Mouse (Mus musculus): ENCODE data around the gene Msi2. TPM values are rescaled to one million over a fixed set of nuclear protein-coding genes. Genes with fewer than 3 reads are reported as not detected.

Gene Msi2
- polyA plus RNA-seq, 1 experiment = 14.4 TPM

DNA sequence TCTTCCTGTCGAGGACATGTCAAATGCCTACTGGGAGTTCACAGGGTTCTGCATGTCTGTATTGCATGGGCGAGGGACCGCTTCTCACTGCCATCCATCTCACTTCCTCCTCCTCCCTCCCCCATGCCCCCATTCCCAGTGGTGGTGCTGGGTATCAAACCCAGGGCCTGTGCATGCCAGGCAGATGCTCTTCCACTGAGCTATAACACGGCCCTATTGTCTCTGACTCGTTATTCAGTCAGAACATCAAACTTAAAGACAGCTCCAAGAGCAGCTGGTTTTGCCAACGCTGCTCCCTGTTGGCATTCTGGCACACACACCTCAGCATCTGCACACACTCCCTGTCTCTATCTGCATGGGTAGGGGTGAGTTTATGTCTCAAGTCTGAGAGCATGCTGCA lies 317.0 kb downstream of the Msi2 start:
- Histone ChIP-seq H3K4me1 (peaks cover 27% of the 10 kb centered on the region), H3K36me3 (replicated peaks; ENCODE audit: low read length) (peaks cover 20% of the 10 kb centered on the region), H3K9me3 (no peaks in the 10 kb centered on the region), H3K27me3 (replicated peaks) (peaks cover 3% of the 10 kb centered on the region), H3K4me3 (replicated peaks) (no peak overlapping the region)
- TF ChIP-seq FLI1 (IDR thresholded peaks at IDR 0.05; ENCODE audit: low read length) = no peak
- no peak for TF ChIP-seq GATA1 (IDR thresholded peaks at IDR 0.05; ENCODE audit: borderline replicate concordance, low read length)

- Histone ChIP-seq H3K4me1 (peaks cover 27% of the 10 kb centered on the region), H3K27me3 (replicated peaks) (peaks cover 3% of the 10 kb centered on the region), H3K4me3 (replicated peaks) (no peak overlapping the region), H3K36me3 (replicated peaks; ENCODE audit: low read length) (peaks cover 17% of the 10 kb centered on the region), H3K9me3 (no peaks in the 10 kb centered on the region)
- no peak for TF ChIP-seq FLI1 (IDR thresholded peaks at IDR 0.05; ENCODE audit: low read length)
- no peak for TF ChIP-seq GATA1 (IDR thresholded peaks at IDR 0.05; ENCODE audit: borderline replicate concordance, low read length)
These were observed 317.4 kb downstream of the Msi2 start for GRCm38 (mm10) chr11:88400926-88401325.

DNA sequence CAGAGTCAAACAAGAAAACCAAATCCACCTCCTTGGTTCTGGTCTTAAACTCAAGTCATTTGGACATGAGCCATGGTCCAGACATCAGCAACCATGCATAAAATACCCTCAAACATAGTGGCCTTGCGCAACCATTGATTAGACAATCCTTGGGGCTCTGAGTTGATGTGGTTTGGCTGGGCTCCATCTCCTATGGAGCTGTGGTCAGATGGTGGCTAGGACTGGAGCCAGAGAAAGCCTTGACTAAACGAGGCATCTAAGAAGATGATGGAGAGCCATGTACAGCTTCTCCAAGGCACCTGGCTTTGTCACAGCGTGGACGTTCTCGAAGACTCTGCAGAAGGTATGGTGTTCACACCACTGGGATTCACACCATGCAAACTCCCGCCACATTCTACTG lies 318.1 kb downstream of the Msi2 start:
- Histone ChIP-seq H3K9me3 (no peaks in the 10 kb centered on the region), H3K4me1 (peaks cover 27% of the 10 kb centered on the region), H3K36me3 (replicated peaks; ENCODE audit: low read length) (peaks cover 17% of the 10 kb centered on the region), H3K4me3 (replicated peaks) (peak overlapping the region; percentile 64), H3K27me3 (replicated peaks) (peaks cover 3% of the 10 kb centered on the region)
- TF ChIP-seq GATA1 (IDR thresholded peaks at IDR 0.05; ENCODE audit: borderline replicate concordance, low read length) (no peak), FLI1 (IDR thresholded peaks at IDR 0.05; ENCODE audit: low read length) (no peak)

GRCm38 (mm10) chr11:88399431-88399830 lies 318.9 kb downstream of the Msi2 start:
- Histone ChIP-seq H3K4me1 (peaks cover 33% of the 10 kb centered on the region), H3K4me3 (replicated peaks) (no peak overlapping the region), H3K36me3 (replicated peaks; ENCODE audit: low read length) (peaks cover 23% of the 10 kb centered on the region), H3K27me3 (replicated peaks) (peaks cover 3% of the 10 kb centered on the region), H3K9me3 (no peaks in the 10 kb centered on the region)
- TF ChIP-seq GATA1 (IDR thresholded peaks at IDR 0.05; ENCODE audit: borderline replicate concordance, low read length) (no peak), FLI1 (IDR thresholded peaks at IDR 0.05; ENCODE audit: low read length) (no peak)

GRCm38 (mm10) chr11:88399028-88399427 lies 319.3 kb downstream of the Msi2 start:
- no peak for TF ChIP-seq GATA1 (IDR thresholded peaks at IDR 0.05; ENCODE audit: borderline replicate concordance, low read length)
- TF ChIP-seq FLI1 (IDR thresholded peaks at IDR 0.05; ENCODE audit: low read length) = no peak
- Histone ChIP-seq H3K4me3 (replicated peaks) (no peak overlapping the region), H3K9me3 (no peaks in the 10 kb centered on the region), H3K4me1 (peaks cover 33% of the 10 kb centered on the region), H3K36me3 (replicated peaks; ENCODE audit: low read length) (peaks cover 26% of the 10 kb centered on the region), H3K27me3 (replicated peaks) (peaks cover 3% of the 10 kb centered on the region)

GRCm38 (mm10) chr11:88395076-88395990 lies 323.0 kb downstream of the Msi2 start:
- Histone ChIP-seq H3K27me3 (replicated peaks) (no peaks in the 10 kb centered on the region), H3K36me3 (replicated peaks; ENCODE audit: low read length) (peaks cover 43% of the 10 kb centered on the region), H3K4me3 (replicated peaks) (no peak overlapping the region), H3K4me1 (peaks cover 17% of the 10 kb centered on the region), H3K9me3 (no peaks in the 10 kb centered on the region)
- no peak for TF ChIP-seq GATA1 (IDR thresholded peaks at IDR 0.05; ENCODE audit: borderline replicate concordance, low read length)
- TF ChIP-seq FLI1 (IDR thresholded peaks at IDR 0.05; ENCODE audit: low read length) = no peak

DNA sequence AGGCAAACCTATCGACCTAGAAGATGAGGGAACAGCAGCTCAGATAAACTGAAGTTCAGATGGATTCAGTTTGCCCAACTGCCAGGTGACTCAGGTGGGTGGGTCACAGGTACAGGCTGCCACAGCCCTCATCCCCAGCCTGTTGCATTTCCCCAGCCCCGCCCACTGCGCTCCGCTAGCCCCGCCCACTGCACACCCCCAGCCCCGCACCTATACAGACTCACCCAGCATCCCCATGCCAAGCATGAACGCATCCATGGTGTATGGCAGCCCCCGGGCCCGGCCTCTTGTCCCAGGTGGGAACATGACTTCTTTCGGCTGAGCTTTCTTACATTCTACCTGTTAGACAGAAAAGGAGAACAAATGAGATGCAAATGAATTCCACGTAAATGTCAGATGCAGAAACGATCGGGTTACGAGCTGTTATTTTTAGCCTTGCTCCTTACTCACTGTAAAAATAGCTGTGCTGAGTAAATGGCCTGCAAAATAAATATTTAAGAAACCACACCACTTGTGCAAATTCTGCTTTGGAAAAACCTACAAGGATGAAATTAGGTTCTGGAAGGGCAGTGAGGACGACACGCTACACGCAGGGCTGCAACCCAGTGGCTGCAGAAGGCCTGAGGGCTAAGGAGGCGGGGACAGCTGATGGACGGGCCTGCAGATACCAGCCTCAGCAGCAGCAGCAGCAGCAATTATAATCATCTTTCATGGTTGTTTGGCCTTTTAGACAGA lies 323.8 kb downstream of the Msi2 start:
- H3K36me3 ChIP-seq (replicated peaks; ENCODE audit: low read length) = peaks cover 50% of the 10 kb centered on the region
- H3K9me3 ChIP-seq = no peaks in the 10 kb centered on the region
- H3K4me3 ChIP-seq (replicated peaks) = no peak overlapping the region
- TF ChIP-seq FLI1 (IDR thresholded peaks at IDR 0.05; ENCODE audit: low read length) = no peak
- TF ChIP-seq GATA1 (IDR thresholded peaks at IDR 0.05; ENCODE audit: borderline replicate concordance, low read length) = no peak
- no peaks in the 10 kb centered on the region for H3K27me3 ChIP-seq (replicated peaks)
- peaks cover 11% of the 10 kb centered on the region for H3K4me1 ChIP-seq

DNA sequence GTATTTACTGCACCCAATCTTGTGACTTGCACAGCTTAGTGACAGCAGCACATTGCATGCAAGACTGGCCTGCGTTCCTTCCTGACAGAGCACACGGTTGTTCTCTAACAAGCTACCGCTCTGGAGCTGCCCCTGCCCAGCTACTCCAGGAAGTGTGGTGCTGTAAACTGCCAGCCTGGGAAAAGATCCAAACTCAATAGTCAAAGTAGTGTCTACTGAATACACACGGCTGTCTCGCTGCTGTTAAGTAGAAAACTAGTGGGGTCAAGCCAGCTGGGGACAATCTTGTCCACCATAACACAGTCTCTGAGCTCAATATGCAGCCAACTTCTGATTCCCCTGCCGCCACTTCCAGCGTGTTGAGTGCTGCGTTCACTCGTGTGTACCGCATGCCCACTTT lies 325.6 kb downstream of the Msi2 start:
- peaks cover 4% of the 10 kb centered on the region for H3K9me3 ChIP-seq
- no peaks in the 10 kb centered on the region for H3K27me3 ChIP-seq (replicated peaks)
- H3K4me3 ChIP-seq (replicated peaks) = no peak overlapping the region
- H3K36me3 ChIP-seq (replicated peaks; ENCODE audit: low read length) = peaks cover 58% of the 10 kb centered on the region
- TF ChIP-seq GATA1 (IDR thresholded peaks at IDR 0.05; ENCODE audit: borderline replicate concordance, low read length) (no peak), FLI1 (IDR thresholded peaks at IDR 0.05; ENCODE audit: low read length) (no peak)
- H3K4me1 ChIP-seq = peaks cover 9% of the 10 kb centered on the region

- Histone ChIP-seq H3K27me3 (replicated peaks) (no peaks in the 10 kb centered on the region), H3K36me3 (replicated peaks; ENCODE audit: low read length) (peaks cover 66% of the 10 kb centered on the region), H3K4me3 (replicated peaks) (no peak overlapping the region), H3K9me3 (peaks cover 4% of the 10 kb centered on the region), H3K4me1 (peaks cover 12% of the 10 kb centered on the region)
- TF ChIP-seq GATA1 (IDR thresholded peaks at IDR 0.05; ENCODE audit: borderline replicate concordance, low read length) = no peak
- no peak for TF ChIP-seq FLI1 (IDR thresholded peaks at IDR 0.05; ENCODE audit: low read length)
These were observed 327.0 kb downstream of the Msi2 start for GRCm38 (mm10) chr11:88391181-88391814.
